Mouse (Mus musculus): ENCODE results near the gene Smg7.

- no peak for TF ChIP-seq POLR2A (IDR thresholded peaks at IDR 0.05; ENCODE audit: insufficient read depth, low read depth, low read length)
- TF ChIP-seq CTCF (IDR thresholded peaks at IDR 0.05; ENCODE audit: insufficient read depth, low read depth, low read length) = no peak
These were observed 33.0 kb upstream of the Smg7 start for GRCm38 (mm10) chr1:152935476-152935875.

Measured in olfactory bulb, adult 2 months (tissue).